Mouse (Mus musculus): ENCODE results near the gene Srbd1. TPM values are rescaled to one million over a fixed set of nuclear protein-coding genes. Genes with fewer than 3 reads are reported as not detected.

Srbd1 gene
- polyA plus RNA-seq, 1 experiment from 2014 or later = 20.3 TPM

GRCm38 (mm10) chr17:85986624-85987023, 158.4 kb downstream of the Srbd1 start:
- TF ChIP-seq CTCF (IDR thresholded peaks at IDR 0.05) = no peak
- H3K27me3 ChIP-seq = no peaks in the 10 kb centered on the region
- ATAC-seq (no peak), DNase-seq (ENCODE audit: low read depth, low spot score) (no peak)
- POLR2A ChIA-PET = no interaction called here
- in situ Hi-C loops (cut with MboI; ENCODE audit: low pct_unique_long_range_greater_than_20kb) = no loop called here
- CTCF ChIA-PET = interaction anchor here (1.1 kb wide), 1 partner anchor 15 kb away, joined by 3 read pairs; no protein-coding TSS in a partner anchor

DNA sequence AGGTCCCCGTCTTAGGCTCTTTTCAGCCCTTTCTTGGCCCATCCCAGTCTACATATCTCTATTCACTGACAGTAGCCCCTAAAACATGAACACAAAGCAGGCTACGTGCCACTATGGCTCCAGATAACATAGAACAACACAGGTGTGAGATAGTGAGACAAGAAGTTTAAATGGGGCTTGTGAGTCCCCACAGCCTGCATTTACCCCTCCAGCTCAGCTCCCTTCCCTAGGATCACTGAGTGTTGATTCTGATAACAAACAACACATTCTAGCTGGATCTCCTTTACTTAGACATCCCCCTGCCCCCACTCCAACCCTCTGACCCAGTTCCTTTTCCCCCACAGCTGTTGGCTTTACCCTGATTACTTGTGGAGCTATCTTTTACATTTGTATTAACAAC, 158.8 kb downstream of the Srbd1 start:
- POLR2A ChIA-PET = no interaction called here
- CTCF ChIA-PET = interaction anchor here (1.1 kb wide), 1 partner anchor 16 kb away, joined by 3 read pairs; no protein-coding TSS in a partner anchor
- ATAC-seq = no peak
- no peak for DNase-seq (ENCODE audit: low read depth, low spot score)
- no peaks in the 10 kb centered on the region for H3K27me3 ChIP-seq
- in situ Hi-C loops (cut with MboI; ENCODE audit: low pct_unique_long_range_greater_than_20kb) = no loop called here
- TF ChIP-seq CTCF (IDR thresholded peaks at IDR 0.05) = no peak

GRCm38 (mm10) chr17:85985131-85985530, 159.8 kb downstream of the Srbd1 start:
- in situ Hi-C loops (cut with MboI; ENCODE audit: low pct_unique_long_range_greater_than_20kb) = no loop called here
- ChIA-PET POLR2A (no interaction called here), CTCF (no interaction called here)
- H3K27me3 ChIP-seq = no peaks in the 10 kb centered on the region
- DNase-seq (ENCODE audit: low read depth, low spot score) = no peak
- no peak for TF ChIP-seq CTCF (IDR thresholded peaks at IDR 0.05)
- no peak for ATAC-seq

DNA sequence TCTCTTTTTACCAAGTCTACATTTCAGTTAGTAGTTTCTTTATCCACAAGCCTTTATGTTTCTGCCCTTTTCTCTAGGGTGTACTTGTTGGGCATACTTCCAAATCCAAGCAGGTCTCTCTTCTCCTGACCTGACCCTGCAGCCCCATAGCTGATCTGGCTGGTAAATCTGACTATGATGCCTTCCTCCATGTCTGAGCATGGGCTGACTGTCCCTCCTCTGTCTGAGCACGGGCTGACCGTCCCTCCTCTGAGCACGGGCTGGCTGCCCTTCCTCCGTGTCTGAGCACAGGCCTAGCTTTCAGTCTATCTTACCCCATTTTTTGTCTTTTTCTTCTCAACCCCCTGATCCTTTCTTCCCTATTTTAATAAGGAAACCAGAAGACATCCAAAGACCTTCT, 162.7 kb downstream of the Srbd1 start:
- in situ Hi-C loops (cut with MboI; ENCODE audit: low pct_unique_long_range_greater_than_20kb) = no loop called here
- H3K27me3 ChIP-seq = no peaks in the 10 kb centered on the region
- TF ChIP-seq CTCF (IDR thresholded peaks at IDR 0.05) = no peak
- POLR2A ChIA-PET = no interaction called here
- CTCF ChIA-PET = interaction anchor here (1.0 kb wide), 1 partner anchor 11 kb away, joined by 3 read pairs; no protein-coding TSS in a partner anchor
- ATAC-seq = no peak
- no peak for DNase-seq (ENCODE audit: low read depth, low spot score)

DNA sequence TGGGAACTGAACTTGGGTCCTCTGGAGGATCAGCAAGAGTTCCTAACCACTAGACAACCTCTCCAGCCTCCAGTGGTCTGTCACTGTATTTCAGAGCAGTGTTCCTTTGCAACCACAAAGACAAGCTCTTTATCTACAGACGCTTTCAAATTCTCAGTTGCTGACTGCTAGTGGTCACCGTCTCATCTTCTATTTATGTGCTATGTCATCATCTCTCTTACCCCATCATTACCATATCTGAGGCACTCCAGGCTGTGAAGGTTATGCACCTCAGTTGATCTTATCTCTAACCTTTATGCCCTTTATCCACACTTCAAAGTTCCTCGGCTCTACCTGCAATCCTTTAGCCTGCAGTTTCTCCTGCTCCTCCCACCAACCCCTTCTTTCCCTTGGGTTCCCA, 163.1 kb downstream of the Srbd1 start:
- no peak for TF ChIP-seq CTCF (IDR thresholded peaks at IDR 0.05)
- in situ Hi-C loops (cut with MboI; ENCODE audit: low pct_unique_long_range_greater_than_20kb) = no loop called here
- H3K27me3 ChIP-seq = no peaks in the 10 kb centered on the region
- POLR2A ChIA-PET = no interaction called here
- DNase-seq (ENCODE audit: low read depth, low spot score) (no peak), ATAC-seq (no peak)
- CTCF ChIA-PET = interaction anchor here (1.0 kb wide), 1 partner anchor 10 kb away, joined by 3 read pairs; no protein-coding TSS in a partner anchor

DNA sequence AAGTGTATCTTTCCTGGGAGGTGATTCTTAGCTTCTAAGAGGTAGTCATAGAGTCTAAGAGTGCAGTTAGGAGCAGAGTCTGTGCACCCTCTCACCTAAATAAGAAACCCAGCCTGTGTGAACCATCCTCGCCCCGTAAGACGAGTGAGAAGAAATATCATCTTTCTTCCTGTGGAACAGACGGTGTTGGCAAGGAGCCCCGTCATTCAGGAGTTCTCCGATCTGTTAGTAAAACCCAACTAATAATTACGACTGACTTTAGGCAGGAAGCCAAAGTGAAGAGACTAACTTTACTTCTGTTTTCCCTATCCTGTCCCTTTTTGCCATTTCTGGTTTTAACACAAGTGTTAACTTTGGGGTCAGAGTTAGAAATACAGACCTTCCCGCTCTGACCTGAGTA, 166.1 kb downstream of the Srbd1 start:
- ChIA-PET POLR2A (no interaction called here), CTCF (no interaction called here)
- no peak for TF ChIP-seq CTCF (IDR thresholded peaks at IDR 0.05)
- DNase-seq (ENCODE audit: low read depth, low spot score) (no peak), ATAC-seq (no peak)
- no peaks in the 10 kb centered on the region for H3K27me3 ChIP-seq
- in situ Hi-C loops (cut with MboI; ENCODE audit: low pct_unique_long_range_greater_than_20kb) = no loop called here

GRCm38 (mm10) chr17:85975077-85975476, 169.9 kb downstream of the Srbd1 start:
- in situ Hi-C loops (cut with MboI; ENCODE audit: low pct_unique_long_range_greater_than_20kb) = no loop called here
- ATAC-seq (no peak), DNase-seq (ENCODE audit: low read depth, low spot score) (no peak)
- ChIA-PET CTCF (no interaction called here), POLR2A (no interaction called here)
- no peak for TF ChIP-seq CTCF (IDR thresholded peaks at IDR 0.05)
- peaks cover 9% of the 10 kb centered on the region for H3K27me3 ChIP-seq

- CTCF ChIA-PET = no interaction called here
Observed at GRCm38 (mm10) chr17:85974591-85974990, 170.4 kb downstream of the Srbd1 start.

GRCm38 (mm10) chr17:85971120-85971519, 173.9 kb downstream of the Srbd1 start:
- in situ Hi-C loops (cut with MboI; ENCODE audit: low pct_unique_long_range_greater_than_20kb) = no loop called here
- POLR2A ChIA-PET = no interaction called here

More at GRCm38 (mm10) chr17:85974591-85974990, 170.4 kb downstream of the Srbd1 start:
- no peak for TF ChIP-seq CTCF (IDR thresholded peaks at IDR 0.05)
- ATAC-seq (no peak), DNase-seq (ENCODE audit: low read depth, low spot score) (no peak)
- peaks cover 9% of the 10 kb centered on the region for H3K27me3 ChIP-seq
- POLR2A ChIA-PET = interaction anchor here (0.7 kb wide), 1 partner anchor 29 kb away, joined by 4 read pairs; no protein-coding TSS in a partner anchor
- in situ Hi-C loops (cut with MboI; ENCODE audit: low pct_unique_long_range_greater_than_20kb) = no loop called here

GRCm38 (mm10) chr17:85961653-85962052, 183.3 kb downstream of the Srbd1 start:
- POLR2A ChIA-PET = interaction anchor here (0.7 kb wide), 1 partner anchor 10 kb away, joined by 8 read pairs; no protein-coding TSS in a partner anchor

More at GRCm38 (mm10) chr17:85971120-85971519, 173.9 kb downstream of the Srbd1 start:
- H3K27me3 ChIP-seq = peaks cover 30% of the 10 kb centered on the region
- DNase-seq (ENCODE audit: low read depth, low spot score) = no peak
- no peak for ATAC-seq
- TF ChIP-seq CTCF (IDR thresholded peaks at IDR 0.05) = no peak
- CTCF ChIA-PET = interaction anchor here (1.6 kb wide), 1 partner anchor 11 kb away, joined by 3 read pairs; no protein-coding TSS in a partner anchor

GRCm38 (mm10) chr17:85951771-85952170, 193.2 kb downstream of the Srbd1 start:
- peaks cover 23% of the 10 kb centered on the region for H3K27me3 ChIP-seq
- ATAC-seq = no peak
- TF ChIP-seq CTCF (IDR thresholded peaks at IDR 0.05) = no peak
- ChIA-PET CTCF (interaction anchor here (1.0 kb wide), 1 partner anchor 11 kb away, joined by 3 read pairs; no protein-coding TSS in a partner anchor), POLR2A (interaction anchor here (1.1 kb wide), 1 partner anchor 10 kb away, joined by 8 read pairs; no protein-coding TSS in a partner anchor)
- no peak for DNase-seq (ENCODE audit: low read depth, low spot score)
- in situ Hi-C loops (cut with MboI; ENCODE audit: low pct_unique_long_range_greater_than_20kb) = no loop called here

More at GRCm38 (mm10) chr17:85961653-85962052, 183.3 kb downstream of the Srbd1 start:
- TF ChIP-seq CTCF (IDR thresholded peaks at IDR 0.05) = no peak
- in situ Hi-C loops (cut with MboI; ENCODE audit: low pct_unique_long_range_greater_than_20kb) = no loop called here
- no peak for DNase-seq (ENCODE audit: low read depth, low spot score)
- no peak for ATAC-seq
- peaks cover 52% of the 10 kb centered on the region for H3K27me3 ChIP-seq
- CTCF ChIA-PET = interaction anchor here (0.9 kb wide), 1 partner anchor 16 kb away, joined by 5 read pairs; no protein-coding TSS in a partner anchor

Measured in Patski (cell line).